Mouse (Mus musculus) cerebellum, postnatal 4 days (tissue): ENCODE results near the gene Stn1.

Experiments
- DNase-seq, 2 experiments: peaks; one replicate each; pipeline ENCODE4 v3.0.0; 2022; ENCODE audit warnings: low spot score in 2 of 2, mixed read lengths in 1 of 2

The Stn1 gene

DNA sequence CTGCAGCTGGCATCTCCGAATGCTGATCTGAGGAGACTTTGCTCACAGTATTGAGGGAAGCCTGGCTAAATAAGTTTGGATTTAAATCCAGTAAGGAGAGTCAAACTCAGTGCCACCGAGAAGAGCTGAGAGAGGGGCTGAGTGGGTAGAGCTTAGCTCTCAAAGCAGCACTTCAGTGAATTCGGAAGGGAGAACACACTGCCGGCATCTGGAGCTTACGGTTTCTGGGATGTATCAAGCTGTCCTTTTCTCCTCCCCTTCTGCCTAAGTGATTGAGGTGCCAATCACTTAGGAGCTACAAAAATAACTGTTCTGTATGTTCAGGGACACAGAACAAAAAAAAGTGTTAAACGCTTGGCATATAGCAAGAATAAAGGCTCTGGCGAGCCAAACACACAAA lies 5.1 kb upstream of the Stn1 start:
- no peak for DNase-seq

DNA sequence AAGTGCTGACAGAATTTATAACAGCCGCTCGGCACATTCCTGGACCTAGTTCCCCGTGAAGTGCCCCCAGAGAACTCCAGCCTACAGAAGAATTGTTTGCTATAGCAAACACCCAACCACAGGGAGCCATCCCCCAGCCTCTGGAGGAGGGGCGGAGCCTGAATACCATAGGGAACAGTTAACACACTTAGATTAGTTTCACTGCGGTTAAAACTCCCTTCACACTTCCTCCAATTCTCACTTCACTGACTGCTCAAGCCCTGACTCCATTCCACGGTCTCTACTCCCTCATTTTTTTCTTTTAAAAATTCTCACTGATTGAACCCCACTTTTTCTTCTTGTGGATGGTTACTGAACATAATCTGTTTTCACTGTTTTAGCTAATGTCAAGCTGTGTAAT lies 1.5 kb upstream of the Stn1 start:
- DNase-seq: no peak

DNA sequence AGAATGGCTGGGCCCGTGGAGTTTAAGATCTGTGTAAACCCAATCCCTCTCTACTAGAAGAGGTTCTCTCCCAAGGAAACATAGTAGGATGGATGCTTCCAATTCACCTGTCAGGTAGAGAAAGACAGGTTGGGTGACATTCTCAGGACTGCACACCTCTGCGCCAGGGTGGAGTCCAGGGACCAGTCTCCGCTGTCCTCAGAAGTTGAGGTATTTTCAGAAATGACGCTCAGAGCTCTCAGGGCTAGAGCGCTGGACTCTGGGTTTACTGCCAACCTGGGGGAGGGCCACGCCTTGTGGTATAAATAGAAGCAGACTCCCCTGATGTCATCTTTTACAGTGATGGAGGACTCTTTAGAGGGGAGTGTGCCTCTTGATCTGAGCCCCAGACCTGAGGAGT lies 572 bp upstream of the Stn1 start:
- DNase-seq: no peak

DNA sequence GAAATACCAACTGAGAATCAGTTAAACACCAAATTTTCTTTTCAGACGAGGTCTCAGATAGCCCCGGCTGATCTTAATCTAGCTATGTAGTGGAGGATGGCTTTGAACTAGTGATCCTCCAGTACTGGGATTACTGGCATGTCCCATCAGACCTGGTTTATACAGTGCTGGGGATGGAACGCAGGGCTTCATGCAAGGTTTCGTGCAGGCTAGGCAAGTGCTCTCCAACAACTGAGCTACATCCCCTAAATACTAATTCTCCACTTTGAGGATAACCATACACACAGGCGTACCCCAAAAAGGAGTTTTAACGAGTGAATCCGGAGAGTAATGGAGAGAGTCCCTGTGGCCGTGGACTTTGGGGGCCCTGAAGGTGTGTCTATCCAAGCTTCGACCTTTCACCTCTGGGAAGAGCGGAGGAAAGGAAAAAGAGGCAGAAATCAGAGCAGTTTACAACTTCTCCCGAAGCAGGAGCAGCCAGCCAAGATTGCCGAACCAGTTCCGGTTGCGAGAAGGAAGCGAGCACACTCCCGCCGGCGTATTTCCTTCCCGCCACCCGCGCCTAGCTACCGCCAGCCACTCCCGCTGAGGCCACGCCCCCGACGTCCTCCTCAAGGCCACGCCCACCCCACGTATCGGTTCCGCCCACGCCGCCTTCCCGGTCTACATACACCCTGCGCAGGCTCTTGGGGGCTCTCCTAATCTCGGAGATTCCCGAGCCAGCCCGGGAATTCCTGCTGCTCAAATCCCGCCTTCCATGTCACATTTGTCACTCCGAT lies 597 bp downstream of the Stn1 start:
- DNase-seq: peak; percentile 87 to 96

DNA sequence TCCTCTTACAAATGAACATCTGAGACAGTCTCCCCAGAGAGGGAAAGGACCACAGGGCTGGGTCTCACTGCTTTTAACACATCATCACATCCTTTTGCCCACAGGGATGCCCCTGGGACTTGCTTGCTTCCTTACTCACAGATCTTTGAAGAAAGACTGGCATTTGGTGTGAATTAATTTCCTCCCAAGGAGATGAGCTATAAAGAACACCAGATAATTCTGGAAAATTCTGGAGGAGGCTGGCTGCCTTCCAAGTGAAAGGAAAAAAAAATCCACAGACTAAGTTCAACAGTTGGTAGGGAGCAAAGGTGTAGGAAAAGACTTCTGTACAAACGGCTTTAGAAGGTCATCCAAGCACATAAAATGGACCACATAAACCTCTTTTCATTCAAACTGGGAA lies 3.2 kb downstream of the Stn1 start:
- no peak for DNase-seq

DNA sequence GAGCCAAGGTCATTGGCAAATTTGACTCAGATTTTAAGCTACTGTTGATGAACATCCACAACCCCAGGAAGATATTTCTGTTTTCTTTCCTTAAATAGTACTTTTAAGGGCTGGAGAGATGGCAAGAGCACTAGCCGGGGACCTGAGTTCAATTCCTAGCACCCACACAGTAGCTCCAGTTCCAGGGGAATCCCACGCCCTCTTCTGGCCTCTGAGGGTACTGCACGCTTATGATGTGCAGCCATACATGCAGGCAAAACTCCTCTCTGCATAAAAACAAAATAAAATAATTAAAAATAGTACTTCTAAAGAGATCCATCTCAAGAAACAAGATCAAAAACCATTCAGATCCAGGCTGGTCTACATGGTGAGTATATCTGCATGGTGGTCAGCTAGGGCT lies 4.9 kb downstream of the Stn1 start:
- DNase-seq: no peak

DNA sequence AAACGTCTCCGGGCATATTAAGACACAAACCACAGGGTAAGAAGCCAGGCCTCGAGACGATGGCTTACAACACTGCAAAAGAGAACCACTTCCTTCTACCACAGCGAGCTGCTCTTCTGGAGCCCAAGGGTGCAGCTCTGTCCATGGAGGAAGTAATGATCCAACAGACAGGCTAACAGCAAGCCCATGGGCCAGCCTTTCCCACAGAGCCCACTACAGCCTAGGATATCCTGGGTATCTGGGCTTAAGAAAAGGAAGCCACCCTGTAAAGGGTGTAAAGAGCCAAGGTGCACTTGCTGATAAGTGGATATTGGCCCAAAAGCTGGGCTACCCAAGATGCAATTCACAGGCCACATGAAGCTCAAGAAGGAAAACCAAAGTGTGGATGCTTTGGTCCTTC lies 6.0 kb downstream of the Stn1 start:
- DNase-seq: no peak

DNA sequence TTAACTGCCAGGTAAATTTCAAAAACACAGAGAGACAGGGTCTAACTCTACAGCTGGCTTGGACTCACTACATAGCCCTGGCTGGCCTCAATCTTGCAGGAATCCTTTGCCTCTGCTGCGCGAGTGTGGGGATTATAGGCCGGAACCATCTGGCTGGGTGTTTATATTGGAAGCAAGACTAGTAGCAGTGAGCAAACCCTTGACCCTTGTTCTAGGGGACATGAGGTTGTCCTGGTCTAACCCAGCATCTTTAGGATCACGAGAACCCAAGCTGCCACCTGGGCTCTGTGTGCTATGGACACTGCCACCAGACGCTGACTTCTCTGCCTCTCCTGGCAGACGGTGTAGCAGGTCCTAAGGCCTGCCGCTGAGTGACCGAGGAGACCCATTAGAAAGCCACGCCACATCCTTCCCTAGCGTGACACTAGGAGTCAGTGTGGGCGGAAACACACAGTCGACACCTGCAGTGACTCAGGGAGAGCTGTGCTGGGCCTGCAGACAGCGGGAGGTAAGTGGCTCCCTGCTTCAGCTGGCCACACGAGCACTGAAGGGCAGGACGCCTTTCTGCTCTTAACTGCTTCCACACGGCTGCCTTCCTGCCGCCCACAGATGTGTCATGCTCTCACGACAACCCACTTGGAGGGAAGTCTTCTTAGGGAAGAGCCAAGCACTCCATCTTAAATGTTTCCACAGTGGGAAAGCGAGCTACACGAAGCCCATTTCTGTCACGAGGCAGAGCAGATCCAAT lies 10.9 kb downstream of the Stn1 start:
- DNase-seq: no peak

DNA sequence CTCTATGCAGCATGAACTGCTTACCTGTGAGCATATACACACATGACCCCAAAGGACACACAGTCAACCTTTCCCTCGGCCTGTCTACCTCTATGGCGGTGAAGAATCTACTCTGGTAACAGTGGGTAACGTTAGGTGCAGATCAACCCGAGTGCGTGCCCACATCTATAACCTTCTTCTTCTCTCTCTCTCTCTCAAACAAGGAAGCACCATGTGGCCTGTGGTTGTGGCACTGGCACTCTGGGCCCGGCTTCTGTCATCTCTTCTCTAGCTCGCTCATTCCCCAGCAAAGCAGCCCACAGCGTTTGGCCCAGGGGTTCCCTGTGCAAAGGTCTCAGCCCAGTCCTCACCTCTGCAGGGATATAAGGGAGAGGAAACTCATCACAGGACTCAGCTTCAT lies 12.4 kb downstream of the Stn1 start:
- no peak for DNase-seq

DNA sequence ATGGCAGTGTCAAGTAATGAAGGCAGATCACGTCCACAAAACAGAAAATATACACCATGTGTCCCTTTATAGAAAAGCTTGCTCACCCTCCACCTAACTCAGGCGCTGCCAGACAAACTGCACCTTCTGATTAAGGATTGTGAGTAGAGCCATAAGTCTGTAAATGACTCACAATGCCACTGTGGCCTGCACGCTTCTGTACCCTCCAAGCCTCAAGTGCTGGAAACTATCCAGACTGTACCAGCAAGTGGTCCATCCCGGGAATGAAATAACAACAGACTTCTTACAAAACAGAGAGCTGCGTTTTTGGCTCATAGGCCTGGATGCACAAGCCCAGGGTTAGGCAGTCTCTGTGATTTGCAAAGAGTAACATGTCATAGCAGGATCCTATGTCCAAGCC lies 15.9 kb downstream of the Stn1 start:
- DNase-seq: no peak

DNA sequence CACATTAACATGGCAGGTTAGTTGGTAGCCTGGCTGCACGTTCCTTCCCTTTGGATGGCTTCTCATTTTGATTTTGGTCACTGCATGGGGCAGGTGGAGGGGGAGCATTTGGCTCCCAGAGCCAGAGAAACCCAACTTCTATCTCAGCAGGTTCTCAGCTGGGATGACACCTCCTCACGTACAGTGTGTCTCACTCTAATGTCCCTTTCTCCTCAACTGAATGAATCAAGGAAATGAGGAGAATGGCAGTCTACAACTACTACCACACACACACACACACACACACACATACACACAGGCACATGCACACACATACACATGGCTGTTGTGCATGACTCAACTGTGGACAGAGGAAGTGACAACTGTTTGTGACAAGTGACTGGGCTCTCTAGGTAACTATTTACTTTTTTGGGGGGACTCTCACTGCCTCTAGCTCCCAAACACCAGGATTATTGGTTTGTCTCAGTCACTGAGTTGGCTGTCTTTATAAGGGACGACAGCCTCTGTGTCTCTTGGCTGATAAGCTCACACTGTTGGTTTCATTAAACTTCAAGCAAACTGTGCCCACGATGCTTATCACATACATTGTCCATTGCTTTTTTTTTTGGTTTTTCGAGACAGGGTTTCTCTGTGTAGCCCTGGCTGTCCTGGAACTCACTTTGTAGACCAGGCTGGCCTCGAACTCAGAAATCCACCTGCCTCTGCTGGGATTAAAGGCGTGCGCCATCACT lies 18.0 kb downstream of the Stn1 start:
- DNase-seq: no peak

DNA sequence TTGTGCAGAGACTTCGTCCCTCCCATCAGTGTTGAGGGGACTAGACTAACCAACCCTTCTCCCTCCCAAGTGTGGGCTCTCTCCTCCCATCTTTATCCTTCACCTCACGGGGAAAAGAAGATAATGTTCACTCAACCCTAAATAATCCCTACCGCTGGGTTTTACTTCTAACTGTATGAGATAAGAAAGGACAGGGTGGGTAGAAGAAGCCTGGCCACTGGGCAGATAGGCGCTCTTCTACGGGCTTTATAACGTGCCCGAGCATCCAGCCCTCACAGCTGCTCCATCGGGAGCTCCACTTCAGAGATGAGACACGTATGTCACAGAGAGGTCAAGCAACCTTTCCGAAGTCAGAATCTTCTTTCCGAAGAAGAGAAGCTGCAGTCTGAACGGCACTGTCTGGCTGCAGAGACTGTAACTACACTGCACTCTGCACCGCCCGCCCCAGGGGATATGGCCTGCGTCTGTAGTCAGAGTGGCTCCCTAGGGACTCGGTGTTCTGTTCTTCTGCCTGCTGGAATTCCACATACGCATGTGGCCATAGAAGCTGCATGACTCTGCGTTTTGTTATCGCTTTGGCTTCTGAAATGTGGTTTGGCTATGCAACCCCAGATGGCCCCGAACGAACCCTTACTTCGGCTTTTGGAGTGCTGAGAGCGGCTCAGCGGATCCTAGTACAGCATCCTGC lies 18.7 kb downstream of the Stn1 start:
- no peak for DNase-seq

DNA sequence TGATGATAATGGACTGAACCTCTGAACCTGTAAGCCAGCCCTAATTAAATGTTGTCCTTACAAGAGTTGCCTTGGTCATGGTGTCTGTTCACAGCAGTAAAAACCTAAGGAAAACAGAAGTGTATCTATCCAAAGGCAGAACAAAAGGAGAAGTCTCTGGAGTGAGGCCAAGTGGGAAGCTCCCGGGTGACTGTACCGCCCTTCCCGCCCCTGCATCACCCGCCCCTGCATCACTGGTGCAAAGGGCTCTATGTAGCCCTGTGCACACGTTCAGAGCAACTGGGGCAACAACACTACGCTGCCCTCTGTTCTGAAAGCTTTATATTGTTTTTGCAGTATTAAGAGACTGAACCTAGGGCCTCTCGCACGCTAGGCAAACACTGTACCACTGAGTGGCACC lies 19.7 kb downstream of the Stn1 start:
- no peak for DNase-seq

DNA sequence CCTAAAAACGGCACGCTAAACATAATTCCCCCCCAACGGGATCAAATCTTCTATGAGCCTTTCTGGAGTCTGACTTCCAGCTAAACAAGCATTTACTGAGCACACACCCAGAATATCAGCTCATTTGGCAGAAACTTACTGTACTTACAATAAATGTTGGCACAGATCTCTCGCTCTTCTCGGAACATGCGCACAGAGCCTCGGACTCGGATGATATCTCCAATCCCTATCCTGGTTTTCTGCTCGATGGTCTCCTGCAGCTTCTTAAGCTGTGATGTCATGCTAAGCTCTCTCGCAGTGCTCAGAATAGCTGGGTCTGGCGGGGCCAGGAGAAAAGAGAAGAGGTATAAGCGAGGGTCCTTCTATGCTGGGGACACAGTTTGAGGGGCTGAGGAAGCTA lies 20.4 kb downstream of the Stn1 start:
- no peak for DNase-seq

DNA sequence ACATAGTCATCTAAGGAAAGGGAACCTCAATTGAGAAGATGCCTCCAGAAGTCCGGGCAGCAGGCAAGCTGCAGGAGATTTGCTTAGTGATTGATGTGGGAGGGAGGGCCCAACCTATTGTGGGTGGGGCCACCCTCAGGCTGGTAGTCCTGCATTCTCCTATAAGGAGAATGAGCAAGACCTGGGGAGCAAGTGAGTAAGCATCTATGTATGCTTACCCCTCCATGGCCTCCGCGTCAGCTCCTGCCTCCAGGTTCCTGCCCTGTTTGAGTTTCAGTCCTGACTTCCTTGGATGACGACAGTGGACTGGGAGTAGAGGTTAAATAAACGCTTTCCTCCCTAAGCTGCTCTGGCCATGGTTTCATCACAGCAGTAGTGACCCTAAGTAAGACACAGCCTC lies 22.2 kb downstream of the Stn1 start:
- no peak for DNase-seq

DNA sequence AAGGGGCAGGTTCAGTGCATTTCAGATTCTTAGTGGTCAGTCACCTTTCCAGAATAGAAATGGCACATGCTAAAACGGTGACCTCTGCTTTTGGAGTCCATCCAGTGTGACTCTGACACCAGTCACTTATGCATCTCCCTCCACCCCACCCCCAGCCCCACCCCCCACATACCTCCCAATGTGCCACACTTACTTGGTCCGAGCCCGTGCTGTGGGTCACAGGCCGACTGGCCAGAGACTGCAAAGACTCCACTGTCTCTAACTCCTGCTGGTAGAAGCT lies 23.7 kb downstream of the Stn1 start:
- no peak for DNase-seq

DNA sequence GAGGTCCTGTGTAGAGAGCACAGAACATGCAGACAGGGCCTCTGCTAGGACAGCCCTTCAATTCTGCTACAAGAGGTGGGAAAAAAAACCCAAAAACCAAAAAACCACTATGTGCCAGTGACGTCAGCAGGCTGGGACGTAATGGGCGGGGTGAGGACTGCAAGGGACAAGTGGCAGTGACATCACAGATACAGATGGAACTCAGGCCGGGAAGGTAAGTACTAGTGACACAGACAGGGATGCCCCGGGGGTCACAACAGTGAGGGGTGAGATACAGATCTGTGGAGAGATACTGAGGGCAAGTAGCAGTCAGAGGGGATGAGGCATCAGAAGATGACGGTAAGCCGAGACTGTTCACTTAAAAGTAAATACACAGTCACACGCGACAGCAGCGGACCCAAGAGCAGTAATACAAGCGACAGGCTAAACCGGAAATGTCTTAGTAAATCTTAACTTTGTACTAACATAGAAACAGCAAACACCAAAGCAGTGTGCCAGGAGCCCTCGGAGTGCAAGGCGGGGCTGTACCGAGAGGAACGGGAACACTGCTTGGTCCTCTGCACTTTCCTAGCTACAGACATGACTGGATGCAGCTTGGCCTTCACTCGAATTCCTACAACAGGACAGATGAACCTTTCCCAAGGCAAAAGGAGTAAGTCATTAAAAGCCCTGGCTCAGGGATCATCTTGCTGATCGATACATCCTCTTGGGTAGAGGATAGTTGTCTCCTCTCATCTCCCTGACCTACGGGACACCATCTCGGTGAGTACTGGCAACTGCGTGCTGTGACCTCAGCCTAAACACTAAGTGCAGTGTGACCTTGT lies 24.3 kb downstream of the Stn1 start:
- DNase-seq: no peak

DNA sequence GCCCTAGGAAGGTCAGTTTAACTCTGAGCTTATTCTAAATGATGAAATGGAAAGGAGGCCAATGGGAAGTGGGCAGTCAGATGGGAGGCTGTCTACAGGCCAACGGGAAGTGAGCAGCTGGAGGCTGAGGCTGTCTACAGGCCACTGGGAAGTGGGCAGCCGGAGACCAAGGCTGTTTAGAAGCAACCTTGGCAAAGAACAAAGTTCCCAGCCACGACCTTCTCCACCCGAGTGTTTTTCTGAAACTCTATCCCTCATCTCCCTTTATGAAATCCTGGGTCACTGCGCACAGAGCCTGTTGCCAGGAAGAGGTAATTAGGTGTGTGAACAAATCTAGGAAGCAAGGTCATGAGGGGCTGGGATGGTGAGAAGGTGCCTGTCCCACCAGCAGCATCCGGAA lies 25.3 kb downstream of the Stn1 start:
- DNase-seq: no peak

DNA sequence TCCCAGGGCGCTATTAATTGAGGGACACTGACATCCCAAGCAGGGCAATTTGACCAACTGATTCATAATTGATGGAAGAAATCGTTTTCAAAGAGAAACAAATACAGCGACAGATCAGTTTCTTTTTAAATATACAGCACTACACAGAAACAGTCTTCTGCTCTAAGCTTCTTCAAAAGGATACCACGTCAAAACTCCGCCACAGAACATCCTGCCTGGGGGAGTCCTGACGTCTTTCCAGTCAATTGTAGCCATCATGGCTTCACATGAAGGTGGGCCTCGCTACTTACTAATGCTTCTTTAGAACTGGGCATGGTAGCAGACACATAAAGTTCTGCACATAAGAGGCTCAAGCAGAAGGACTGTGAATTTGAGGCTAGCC lies 26.0 kb downstream of the Stn1 start:
- DNase-seq: no peak

DNA sequence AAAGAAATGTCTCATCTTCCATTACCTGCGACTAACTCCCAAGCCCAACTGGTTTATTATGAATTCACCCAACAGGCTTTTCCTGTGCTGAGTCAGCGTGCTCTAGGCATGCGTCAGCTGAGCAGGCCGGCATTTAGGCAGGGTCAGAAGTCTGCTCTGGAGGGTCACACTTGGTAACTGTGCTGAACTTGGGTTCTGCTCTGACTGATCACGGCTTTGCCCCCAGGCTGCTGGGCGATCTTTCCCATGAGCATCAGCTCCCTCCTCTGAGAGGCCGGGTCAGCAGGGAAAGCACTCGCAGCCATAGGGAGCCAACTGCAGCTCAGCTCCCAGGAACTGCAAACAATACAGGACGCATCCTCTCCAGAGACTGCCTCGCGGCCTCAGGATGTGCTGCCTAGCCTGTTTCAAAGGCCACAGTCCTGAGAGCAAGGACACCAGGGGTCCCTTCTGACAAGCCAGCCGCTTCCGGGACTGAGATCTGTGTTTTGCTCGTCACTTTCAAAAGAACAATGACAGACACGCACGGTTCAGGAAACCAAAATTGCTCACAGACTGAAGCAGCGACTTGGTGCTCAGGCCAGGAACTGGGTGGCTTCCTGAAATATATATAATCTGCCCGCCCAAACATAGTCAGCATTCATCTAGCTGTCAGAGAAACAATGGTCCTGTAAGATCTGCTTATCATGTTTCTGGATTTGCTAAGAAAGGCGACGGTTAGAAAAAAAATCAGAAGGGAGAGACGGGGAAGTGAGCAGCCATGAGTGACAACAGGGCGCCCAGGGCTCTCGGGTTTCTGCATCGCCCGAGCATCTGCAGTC lies 26.6 kb downstream of the Stn1 start:
- DNase-seq: no peak

DNA sequence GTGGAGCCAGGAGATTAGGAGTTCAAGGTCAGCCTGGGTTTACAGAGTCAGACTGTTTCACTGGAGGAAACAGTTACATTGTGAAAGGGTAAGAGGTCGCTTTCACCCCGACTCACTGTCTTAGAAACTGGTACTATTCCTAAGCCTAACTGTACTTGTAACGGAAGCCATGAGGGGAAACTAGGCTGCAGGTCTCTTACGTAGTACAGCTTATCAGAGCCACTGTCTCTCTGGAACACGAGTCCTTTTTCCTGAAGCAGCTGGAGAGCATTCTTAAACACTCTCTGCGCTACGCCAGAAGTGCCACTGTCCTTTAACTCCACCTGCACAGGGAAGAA lies 27.2 kb downstream of the Stn1 start:
- DNase-seq: no peak
